Mouse (Mus musculus): ENCODE results near the gene P2ry6. TPM values are rescaled to one million over a fixed set of nuclear protein-coding genes. Genes with fewer than 3 reads are reported as not detected.
A peak's percentile ranks its signal among the peaks of the same experiment; 100 is the strongest.

Gene P2ry6
- polyA plus RNA-seq, 1 experiment from 2014 or later, result 3.8 TPM

DNA sequence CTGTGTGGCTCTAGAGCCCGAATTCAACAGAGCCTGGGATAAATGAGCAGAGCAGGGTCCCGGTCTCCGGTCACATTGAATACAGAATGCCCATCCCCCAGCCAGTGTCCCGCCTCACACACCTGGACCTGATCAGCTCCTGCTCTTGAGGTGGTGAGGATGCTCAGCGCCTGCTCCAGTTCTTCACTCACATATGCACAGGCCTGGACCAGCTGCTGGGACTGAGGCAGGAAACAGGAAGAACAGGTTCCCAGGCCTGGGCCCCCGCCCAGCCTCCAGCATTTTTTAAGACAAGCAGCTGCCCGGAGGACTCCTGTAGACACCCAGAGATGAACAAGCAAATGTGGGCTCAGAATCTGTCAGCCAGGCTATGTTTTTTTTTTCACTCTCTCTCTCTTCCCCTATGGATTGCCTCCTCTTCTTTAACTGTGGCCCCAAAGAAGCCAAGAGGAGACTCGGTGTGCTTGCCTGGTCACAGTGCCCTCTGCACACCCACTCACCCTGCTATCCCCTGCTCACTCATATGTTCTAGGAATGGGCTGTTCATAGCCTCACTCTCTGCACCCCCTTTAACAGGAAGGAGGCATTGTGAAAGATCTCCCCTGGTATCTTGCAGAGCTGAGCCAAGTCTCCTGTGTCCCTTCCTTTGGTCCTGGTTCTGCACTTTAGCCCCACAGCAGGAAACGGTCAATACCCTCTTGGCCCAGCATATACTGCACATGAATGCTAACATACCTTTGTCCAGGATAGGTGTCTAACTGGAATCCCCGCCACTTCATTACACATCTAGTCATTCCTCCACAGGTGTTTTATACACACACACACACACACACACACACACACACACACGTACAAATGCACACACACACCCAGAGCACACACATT lies 29.2 kb upstream of the P2ry6 start:
- ATAC-seq (replicated peaks; ENCODE audit: insufficient number of reproducible peaks, insufficient read depth, low FRiP score, low read depth), result no peak

DNA sequence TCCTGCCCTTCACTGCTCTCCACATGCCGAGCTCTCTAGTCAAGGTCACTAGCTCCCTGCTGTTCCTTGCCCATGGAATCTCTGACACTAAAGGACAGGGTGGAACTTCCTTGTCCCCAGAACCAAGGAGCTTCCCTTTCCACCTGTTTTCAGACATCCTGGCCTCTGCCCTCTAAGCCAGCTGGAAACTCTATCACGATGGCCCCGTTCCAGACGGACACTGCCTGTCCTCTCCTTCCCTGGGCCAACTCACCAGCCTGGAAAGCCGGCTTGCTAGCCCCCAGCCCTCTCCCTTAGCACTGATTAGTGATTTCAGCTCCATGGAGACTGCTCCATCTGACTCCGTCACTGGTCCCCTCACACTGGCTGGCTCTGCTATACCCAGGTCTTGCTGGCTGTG lies 27.8 kb upstream of the P2ry6 start:
- ATAC-seq (replicated peaks; ENCODE audit: insufficient number of reproducible peaks, insufficient read depth, low FRiP score, low read depth), result no peak
- Histone ChIP-seq H3K9me3 (replicated peaks) (no peaks in the 10 kb centered on the region), H3K9ac (no peak overlapping the region), H3K36me3 (no peaks in the 10 kb centered on the region), H3K4me1 (replicated peaks) (peaks cover 17% of the 10 kb centered on the region), H3K27ac (peak overlapping the region; percentile 16; the same call in 1 of the 2 replicates), H3K27me3 (no peaks in the 10 kb centered on the region), H3K4me2 (no peak overlapping the region), H3K4me3 (no peak overlapping the region)
- 59% methylated on average over 6 of the region's 6 CpGs for WGBS

More for the DNA sequence above, 29.2 kb upstream of the P2ry6 start:
- WGBS, result 68% methylated on average over 11 of the region's 11 CpGs
- peaks cover 17% of the 10 kb centered on the region for H3K4me1 ChIP-seq (replicated peaks)
- H3K4me2 ChIP-seq, result no peak overlapping the region
- no peak overlapping the region; the same call in 1 of the 2 replicates for H3K27ac ChIP-seq
- H3K9me3 ChIP-seq (replicated peaks), result no peaks in the 10 kb centered on the region
- no peaks in the 10 kb centered on the region for H3K36me3 ChIP-seq
- no peak overlapping the region for H3K4me3 ChIP-seq
- H3K27me3 ChIP-seq, result no peaks in the 10 kb centered on the region
- no peak overlapping the region for H3K9ac ChIP-seq

DNA sequence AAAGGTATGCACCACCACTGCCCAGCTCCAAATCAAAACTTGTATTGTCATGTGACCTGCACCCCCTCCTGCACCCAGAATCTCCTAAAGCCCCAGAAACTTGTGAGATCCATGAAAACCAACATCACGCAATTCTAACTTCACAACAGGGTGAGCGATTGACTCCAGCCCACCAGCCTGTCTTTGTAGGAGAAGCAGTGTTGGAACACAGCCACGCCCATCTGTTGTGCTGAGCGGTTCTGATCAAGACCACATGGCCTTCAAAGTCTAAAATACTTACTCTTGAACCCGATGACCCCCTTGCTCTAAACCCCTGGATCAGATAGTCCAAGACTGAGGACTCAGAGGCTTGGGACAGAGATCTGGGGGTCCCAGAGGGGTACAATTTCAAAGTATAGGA lies 25.2 kb upstream of the P2ry6 start:
- Histone ChIP-seq H3K27me3 (no peaks in the 10 kb centered on the region), H3K9ac (no peak overlapping the region), H3K27ac (no peak overlapping the region), H3K4me2 (no peak overlapping the region), H3K4me1 (replicated peaks) (peaks cover 11% of the 10 kb centered on the region), H3K4me3 (no peak overlapping the region), H3K9me3 (replicated peaks) (no peaks in the 10 kb centered on the region), H3K36me3 (no peaks in the 10 kb centered on the region)
- no peak for ATAC-seq (replicated peaks; ENCODE audit: insufficient number of reproducible peaks, insufficient read depth, low FRiP score, low read depth)
- 77% methylated on average over 5 of the region's 5 CpGs for WGBS

DNA sequence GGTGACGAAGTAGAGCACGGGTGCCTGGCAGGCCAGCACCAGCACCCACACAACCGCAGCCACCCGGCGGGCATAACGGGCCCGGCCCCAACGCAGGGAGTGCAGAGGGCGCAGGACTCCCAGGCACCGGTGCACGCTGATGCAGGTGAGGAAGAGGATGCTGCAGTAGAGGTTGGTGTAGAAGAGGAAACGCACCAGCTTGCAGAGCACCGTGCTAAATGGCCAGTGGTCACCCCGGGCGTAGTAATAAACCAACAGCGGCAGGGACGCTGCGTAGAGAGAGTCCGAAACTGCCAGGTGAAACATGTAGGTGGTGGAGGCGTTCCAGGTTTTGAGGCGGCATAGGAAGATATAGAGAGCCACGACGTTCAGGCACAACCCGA lies 24.1 kb upstream of the P2ry6 start:
- no peak for ATAC-seq (replicated peaks; ENCODE audit: insufficient number of reproducible peaks, insufficient read depth, low FRiP score, low read depth)
- Histone ChIP-seq H3K9me3 (replicated peaks) (no peaks in the 10 kb centered on the region), H3K4me2 (no peak overlapping the region), H3K9ac (no peak overlapping the region), H3K36me3 (no peaks in the 10 kb centered on the region), H3K4me1 (replicated peaks) (peaks cover 8% of the 10 kb centered on the region), H3K4me3 (no peak overlapping the region), H3K27ac (no peak overlapping the region), H3K27me3 (no peaks in the 10 kb centered on the region)
- WGBS, result 74% methylated on average over 24 of the region's 24 CpGs

DNA sequence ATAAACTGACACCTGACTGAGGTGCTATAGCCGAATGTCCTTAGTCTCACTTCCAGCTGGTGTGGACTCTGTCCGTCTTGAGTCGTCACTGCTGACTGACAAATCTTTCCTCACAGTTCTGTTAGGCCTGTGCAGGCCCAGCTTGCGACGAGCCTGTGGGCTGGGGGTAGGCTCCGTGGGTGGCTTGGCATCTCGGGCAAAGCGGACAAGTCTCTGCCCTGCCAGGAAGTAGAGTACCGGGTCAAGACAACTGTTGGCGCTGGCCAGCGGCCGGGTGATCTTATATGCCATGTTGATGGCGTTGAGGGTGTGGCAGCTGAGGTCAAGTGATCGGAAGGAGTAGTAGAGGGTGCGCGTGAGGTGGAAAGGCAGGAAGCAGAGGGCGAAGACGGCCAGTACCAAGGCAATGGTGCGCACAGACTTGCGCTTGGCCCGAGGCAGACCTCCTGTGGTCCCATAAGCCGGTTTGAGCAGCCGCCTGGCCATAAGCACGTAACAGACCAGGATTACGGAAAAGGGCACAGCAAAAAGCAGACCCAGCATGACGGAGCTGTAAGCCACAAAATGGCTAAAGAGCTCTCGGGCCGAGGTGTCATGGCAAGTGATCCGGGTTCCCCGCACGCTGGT lies 23.6 kb upstream of the P2ry6 start:
- Histone ChIP-seq H3K36me3 (no peaks in the 10 kb centered on the region), H3K4me1 (replicated peaks) (peaks cover 7% of the 10 kb centered on the region), H3K4me3 (no peak overlapping the region), H3K27me3 (no peaks in the 10 kb centered on the region), H3K4me2 (no peak overlapping the region), H3K9me3 (replicated peaks) (no peaks in the 10 kb centered on the region), H3K27ac (no peak overlapping the region), H3K9ac (no peak overlapping the region)
- ATAC-seq (replicated peaks; ENCODE audit: insufficient number of reproducible peaks, insufficient read depth, low FRiP score, low read depth), result no peak
- 79% methylated on average over 31 of the region's 31 CpGs for WGBS

DNA sequence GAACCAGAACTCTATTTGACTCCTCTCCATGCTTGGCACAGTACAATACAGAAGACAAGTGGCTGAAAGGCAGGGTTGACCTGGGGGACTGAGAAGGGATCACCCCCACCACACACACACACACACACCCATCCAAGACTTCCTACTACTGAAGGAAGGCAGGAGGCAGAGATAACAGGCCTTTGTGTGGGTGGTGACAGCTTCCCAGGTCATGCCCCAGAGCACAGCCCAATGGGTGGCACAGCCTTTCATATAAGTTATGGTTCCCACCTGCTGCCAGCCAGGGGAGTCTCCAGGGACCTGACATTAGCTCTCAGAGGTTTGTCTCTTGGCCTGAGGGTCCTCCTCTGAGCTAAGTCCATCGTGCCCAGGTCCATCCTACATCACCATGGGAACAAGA lies 22.8 kb upstream of the P2ry6 start:
- Histone ChIP-seq H3K27ac (no peak overlapping the region), H3K4me3 (no peak overlapping the region), H3K27me3 (no peaks in the 10 kb centered on the region), H3K9me3 (replicated peaks) (no peaks in the 10 kb centered on the region), H3K36me3 (no peaks in the 10 kb centered on the region), H3K4me1 (replicated peaks) (peaks cover 3% of the 10 kb centered on the region), H3K9ac (no peak overlapping the region), H3K4me2 (no peak overlapping the region)
- 56% methylated on average over 1 of the region's 1 CpGs for WGBS
- no peak for ATAC-seq (replicated peaks; ENCODE audit: insufficient number of reproducible peaks, insufficient read depth, low FRiP score, low read depth)

DNA sequence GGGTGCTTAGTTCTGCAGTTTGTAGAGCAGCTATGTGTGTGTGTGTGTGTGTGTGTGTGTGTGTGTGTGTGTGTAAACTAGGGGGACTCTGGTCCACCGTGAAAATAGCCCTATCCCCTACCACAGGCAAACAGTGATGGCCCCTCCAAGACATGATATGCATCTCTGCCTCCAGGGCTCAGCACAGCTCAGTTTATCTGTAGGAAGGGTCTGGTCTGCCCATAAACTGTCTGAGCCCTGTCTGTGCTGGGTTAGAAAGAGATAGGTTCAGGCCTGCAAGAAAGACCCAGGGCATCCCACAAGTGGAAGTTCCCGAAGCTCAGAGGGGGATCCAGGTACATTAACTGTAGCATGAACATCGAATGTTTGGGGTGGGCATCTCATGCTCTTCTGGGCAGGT lies 21.5 kb upstream of the P2ry6 start:
- Histone ChIP-seq H3K4me2 (no peak overlapping the region), H3K4me3 (no peak overlapping the region), H3K9me3 (replicated peaks) (no peaks in the 10 kb centered on the region), H3K36me3 (no peaks in the 10 kb centered on the region), H3K9ac (no peak overlapping the region), H3K4me1 (replicated peaks) (peaks cover 3% of the 10 kb centered on the region), H3K27ac (no peak overlapping the region), H3K27me3 (no peaks in the 10 kb centered on the region)
- ATAC-seq (replicated peaks; ENCODE audit: insufficient number of reproducible peaks, insufficient read depth, low FRiP score, low read depth), result no peak
- WGBS, result 84% methylated on average over 3 of the region's 3 CpGs

DNA sequence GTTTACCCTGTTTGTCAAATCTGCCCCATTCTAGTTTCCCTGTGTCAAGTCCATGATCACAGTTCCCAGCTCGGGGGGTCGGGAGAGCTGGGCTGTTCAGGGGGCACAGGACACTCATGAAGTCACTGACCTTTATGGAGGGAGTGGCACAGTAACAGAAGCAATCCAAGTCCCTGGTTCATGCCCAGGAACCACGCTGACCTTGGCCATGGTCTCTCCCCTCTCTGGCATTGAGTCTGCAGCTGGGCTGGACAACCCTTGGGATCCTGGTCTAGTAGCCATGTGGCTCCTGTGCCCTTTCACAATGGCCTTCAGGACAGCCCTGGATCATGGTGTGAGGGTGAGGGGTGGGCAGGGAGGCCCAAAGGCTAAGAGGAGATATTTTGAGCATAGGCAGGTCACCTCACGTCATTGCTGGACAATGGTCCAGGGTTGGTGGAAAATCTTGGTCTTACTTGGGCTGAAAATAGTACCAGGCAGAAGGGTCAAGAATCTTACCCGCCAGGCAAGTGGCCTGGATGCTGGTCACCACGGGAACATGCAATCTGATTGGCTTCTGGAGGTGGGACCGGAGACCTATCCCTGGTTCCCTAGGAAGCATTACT lies 20.9 kb upstream of the P2ry6 start:
- H3K27ac ChIP-seq, result no peak overlapping the region
- H3K36me3 ChIP-seq, result no peaks in the 10 kb centered on the region
- H3K4me3 ChIP-seq, result no peak overlapping the region
- no peak overlapping the region for H3K9ac ChIP-seq
- H3K9me3 ChIP-seq (replicated peaks), result no peaks in the 10 kb centered on the region
- H3K27me3 ChIP-seq, result no peaks in the 10 kb centered on the region
- ATAC-seq (replicated peaks; ENCODE audit: insufficient number of reproducible peaks, insufficient read depth, low FRiP score, low read depth), result no peak
- peaks cover 8% of the 10 kb centered on the region for H3K4me1 ChIP-seq (replicated peaks)
- WGBS, result 72% methylated on average over 7 of the region's 7 CpGs
- no peak overlapping the region for H3K4me2 ChIP-seq

DNA sequence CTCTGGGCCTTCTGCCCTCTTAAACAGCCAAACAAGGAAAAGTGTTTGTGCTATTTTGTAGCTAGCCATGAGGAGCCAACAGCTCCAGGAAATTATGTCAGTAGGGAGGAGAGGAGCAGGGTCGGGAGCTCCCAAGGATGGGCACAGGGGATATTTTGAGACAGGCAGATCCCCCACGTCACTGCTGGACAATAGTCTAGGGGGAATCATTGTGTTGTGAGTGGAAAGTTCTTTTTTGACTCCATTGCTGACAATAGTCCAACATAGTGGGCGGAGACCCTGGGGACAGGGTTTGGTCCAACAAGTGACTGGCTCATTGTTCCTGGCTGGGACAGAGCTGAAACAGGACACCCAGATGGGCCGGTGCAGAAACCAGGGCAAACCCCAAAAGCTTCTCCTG lies 18.7 kb upstream of the P2ry6 start:
- H3K4me2 ChIP-seq, result no peak overlapping the region
- no peaks in the 10 kb centered on the region for H3K36me3 ChIP-seq
- H3K9ac ChIP-seq, result no peak overlapping the region
- no peak; the same call in 1 of the 2 replicates for ATAC-seq (replicated peaks; ENCODE audit: insufficient number of reproducible peaks, insufficient read depth, low FRiP score, low read depth)
- peak overlapping the region; percentile 63 for H3K27ac ChIP-seq
- WGBS, result 65% methylated on average over 4 of the region's 4 CpGs
- no peaks in the 10 kb centered on the region for H3K9me3 ChIP-seq (replicated peaks)
- peaks cover 17% of the 10 kb centered on the region for H3K4me1 ChIP-seq (replicated peaks)
- no peaks in the 10 kb centered on the region for H3K27me3 ChIP-seq
- no peak overlapping the region for H3K4me3 ChIP-seq

DNA sequence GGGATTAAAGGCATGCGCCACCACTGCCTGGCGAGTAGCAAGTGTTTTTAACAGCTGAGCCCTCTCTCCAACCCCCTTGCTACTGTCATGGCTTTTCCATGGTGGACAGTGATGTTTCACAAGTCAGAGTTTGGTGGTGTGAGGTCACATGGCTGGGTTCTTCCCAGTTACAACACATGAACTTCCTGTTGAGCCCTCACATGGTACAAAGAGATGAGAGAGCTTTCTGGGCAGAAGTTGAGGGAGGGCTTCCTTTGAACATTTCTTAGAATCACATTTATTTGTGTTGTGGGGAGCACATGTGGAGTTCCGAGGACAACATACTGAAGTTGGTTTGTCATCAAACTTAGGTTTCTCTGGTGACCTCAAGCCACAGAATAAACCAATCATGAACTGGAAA lies 17.5 kb upstream of the P2ry6 start:
- no peak overlapping the region for H3K9ac ChIP-seq
- H3K27ac ChIP-seq, result peak overlapping the region; percentile 63; the same call in 1 of the 2 replicates
- no peak overlapping the region for H3K4me3 ChIP-seq
- no peak for ATAC-seq (replicated peaks; ENCODE audit: insufficient number of reproducible peaks, insufficient read depth, low FRiP score, low read depth)
- H3K36me3 ChIP-seq, result no peaks in the 10 kb centered on the region
- no peak overlapping the region for H3K4me2 ChIP-seq
- WGBS, result 82% methylated on average over 3 of the region's 3 CpGs
- H3K9me3 ChIP-seq (replicated peaks), result no peaks in the 10 kb centered on the region
- peaks cover 21% of the 10 kb centered on the region for H3K4me1 ChIP-seq (replicated peaks)
- 0 out of 2 replicates have a peak, but pooled peaks cover 2% of the 10 kb centered on the region for H3K27me3 ChIP-seq

DNA sequence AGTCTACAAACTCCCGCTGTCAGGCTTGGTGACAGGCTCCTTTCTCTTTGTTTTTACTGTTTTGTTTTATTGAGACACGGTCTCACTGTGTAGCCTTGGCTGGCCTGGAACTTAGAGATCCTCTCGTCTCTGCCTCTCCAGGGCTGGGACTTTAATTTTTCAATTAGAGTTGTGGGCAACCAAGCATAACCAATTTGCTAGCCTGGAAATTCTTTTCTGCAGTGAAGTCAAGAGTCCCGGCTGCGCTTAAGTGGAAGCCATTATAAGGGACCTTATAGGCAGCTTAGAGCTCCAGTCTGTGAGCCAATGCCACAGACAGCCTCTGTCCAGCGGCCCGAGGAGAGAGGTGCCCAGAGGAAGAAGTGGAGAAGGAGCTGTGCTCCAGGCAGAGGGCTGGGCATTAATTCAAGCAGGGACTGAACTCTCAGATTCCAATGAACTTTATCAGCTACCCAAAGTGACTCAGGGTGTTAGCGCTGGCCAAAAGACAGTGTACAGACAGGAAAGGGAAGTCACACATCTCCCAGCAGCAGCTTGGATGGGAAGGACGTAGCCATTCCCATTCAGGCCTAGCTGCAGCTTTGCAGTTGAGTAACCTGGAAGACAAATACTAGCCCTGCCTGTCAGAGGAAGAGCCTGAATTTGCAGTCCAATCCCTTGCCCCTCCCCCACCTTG lies 16.3 kb upstream of the P2ry6 start:
- H3K4me1 ChIP-seq (replicated peaks), result peaks cover 21% of the 10 kb centered on the region
- H3K4me3 ChIP-seq, result no peak overlapping the region
- no peak overlapping the region for H3K9ac ChIP-seq
- H3K4me2 ChIP-seq, result no peak overlapping the region
- ATAC-seq (replicated peaks; ENCODE audit: insufficient number of reproducible peaks, insufficient read depth, low FRiP score, low read depth), result 0 out of 2 replicates have a peak, but pooled peaks have one; percentile 41
- no peaks in the 10 kb centered on the region for H3K9me3 ChIP-seq (replicated peaks)
- 42% methylated on average over 9 of the region's 9 CpGs for WGBS
- no peaks in the 10 kb centered on the region for H3K36me3 ChIP-seq
- 0 out of 2 replicates have a peak, but pooled peaks cover 2% of the 10 kb centered on the region for H3K27me3 ChIP-seq
- peak overlapping the region; percentile 68 for H3K27ac ChIP-seq
